Mouse (Mus musculus) cerebellum, postnatal 14 days (tissue): ENCODE measurements at regions not wholly inside any gene's neighbourhood (a gene's known extent, or its start where the extent isn't known, plus 50 kb on each side); places are given as distances from the start of the nearest gene placed in this dataset.

Experiments used
- DNase-seq, 2 experiments: peaks; one replicate each; pipeline ENCODE4 v3.0.0; 2021; ENCODE audit warnings: mixed read lengths in 2 of 2

DNA sequence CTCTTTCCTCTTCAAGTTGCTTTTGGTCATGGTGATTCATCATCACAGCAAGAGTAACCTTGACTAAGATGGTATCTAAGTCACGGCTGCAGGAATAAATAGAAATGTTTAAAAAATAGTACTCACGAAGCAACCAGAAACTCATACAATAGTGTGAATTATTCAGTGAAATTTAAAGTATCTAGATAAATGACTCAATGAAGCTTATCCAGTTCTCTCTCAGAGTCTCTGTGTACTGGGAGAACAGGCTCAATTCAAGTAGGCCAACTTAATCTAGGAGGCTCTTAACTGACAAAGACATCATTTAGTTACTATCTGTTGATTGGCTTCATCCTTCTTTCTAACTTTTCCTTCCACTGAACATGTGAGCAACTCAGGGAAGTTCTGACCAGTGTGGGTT, 175.5 kb upstream of the Pcdh15 start:
- DNase-seq = no peak

DNA sequence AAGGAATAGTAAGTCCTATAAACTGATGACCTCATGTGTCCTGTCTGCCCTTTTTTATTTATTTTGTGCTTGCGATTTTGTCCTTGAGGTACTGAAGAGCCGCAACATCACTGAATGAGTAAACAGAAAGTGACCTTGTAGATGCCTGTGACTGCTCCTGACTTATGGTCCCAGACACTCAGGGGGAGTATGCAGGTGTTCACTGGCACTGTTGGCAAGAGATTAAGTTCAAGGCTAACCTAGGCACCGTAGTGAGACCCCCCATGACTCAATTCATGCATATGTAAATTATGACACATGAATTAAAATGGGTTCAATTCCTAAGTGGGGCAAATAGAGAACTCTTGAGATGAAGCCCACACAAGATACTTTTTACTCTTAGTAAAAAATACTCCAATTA, 142.2 kb upstream of the Pcdh15 start:
- no peak for DNase-seq

DNA sequence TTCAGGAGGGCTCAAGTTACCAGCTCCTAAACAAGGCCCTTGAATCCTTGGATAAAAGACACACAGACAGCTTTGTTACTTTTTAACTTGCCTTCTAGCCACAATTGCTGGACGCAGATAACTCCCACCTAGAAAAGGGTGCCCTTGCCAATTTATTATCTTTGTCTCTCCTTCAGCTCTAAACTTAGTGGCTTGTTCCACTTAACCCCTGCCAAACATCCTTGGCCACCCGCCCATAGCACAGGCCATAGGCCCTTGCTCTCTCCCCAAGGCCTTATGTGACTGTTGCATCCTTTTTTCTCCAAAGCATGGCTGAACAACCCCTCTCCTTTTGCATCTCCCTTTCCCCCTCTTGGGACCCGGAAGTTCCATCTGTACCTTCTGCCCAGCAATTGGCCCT, 139.1 kb upstream of the Pcdh15 start:
- peak in 1 of 2 experiments; percentile 4 for DNase-seq

DNA sequence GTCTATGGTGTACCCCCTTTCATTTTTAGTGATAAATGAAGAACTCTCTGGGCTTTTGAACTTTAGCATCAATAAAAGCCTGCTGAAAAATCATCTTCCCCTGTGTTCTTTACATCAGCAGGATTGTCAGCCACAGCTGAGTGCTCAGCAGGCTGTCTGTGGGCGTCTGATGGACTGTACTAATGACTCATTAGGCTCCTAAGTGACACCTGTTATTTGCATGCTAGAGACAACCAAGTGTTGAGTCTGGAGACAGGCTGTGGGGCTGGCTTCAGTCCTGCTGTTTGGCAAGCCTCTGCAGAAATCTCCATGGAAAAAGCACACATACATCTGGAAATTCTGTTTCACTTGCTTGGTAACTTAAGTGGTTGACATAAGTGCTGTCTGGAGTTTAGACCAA, 117.8 kb upstream of the Pcdh15 start:
- no peak for DNase-seq

DNA sequence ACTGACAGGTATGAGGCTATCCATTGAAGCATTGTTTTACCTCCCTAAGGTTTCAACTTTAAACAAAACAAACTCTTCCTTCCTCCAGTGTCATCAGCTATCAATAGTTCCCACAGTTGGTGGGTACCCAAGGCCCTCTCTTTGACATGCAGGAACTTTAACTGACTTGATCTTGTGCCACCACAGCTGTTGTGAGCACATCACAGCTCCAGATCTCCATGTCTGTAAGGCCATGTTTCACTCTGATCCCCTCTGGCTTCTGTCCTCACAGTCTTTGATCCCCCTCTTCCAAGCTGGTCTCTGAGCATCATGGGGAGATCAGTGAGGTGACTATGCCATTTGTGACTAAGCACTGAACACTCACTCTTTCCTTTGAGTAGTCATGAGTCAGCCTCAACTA, 110.8 kb upstream of the Pcdh15 start:
- no peak for DNase-seq

DNA sequence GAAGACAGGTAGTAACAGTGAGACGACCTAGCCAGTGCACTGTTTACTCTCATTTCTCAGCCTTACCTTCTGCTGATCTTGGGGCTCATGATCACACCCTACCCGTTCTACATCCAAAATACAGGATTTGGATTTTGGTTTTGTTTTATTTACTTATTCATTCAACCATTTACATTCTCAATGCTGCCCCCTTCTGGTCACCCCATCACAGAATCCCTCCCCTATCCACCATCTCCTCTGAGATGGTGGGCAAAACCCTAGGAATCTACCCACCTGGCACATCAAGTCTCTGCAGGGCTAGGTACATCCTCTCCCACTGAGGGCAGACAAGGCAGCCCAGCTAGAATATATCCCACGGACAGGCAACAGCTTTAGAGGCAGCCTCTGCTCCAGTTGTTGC, 88.2 kb upstream of the Pcdh15 start:
- DNase-seq = peak in 1 of 2 experiments; percentile 7

DNA sequence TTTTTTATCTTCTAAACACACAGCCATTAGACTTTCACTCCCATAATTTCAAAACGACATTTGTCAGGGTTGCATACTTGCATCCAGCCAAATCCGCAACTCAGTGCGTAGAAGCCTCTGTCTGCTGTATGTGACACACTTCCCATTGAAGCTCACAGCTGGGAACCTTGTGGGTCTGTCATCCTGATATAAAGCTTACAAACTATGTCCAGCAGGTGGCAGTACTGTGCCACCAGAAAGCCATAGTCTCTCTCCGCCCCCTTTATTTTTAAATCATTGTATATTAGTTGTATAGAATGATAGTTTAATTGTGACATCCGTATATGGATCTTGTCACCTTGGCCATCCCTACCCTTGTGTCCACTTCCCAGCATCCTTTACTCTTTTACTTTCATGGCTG, 87.3 kb upstream of the Pcdh15 start:
- peak; percentile 1 to 2 for DNase-seq

DNA sequence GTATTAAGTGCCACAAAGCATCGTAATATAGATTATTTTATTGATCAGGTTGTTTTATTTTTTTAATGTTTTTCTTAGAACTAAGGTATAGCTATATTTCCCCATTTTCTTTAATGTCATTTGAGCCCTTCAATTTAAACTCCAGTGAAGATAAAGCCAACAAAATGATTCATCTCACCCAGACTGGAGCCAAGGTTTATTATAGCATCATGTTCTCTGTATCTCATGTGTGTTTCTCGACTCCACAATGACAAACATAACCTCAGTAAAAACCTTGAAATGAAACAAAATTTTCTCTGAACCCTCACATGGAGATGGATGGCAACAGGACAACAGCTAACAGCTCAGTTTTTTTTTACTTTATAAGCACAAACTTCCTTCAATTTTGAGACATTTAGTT, 61.7 kb upstream of the Pcdh15 start:
- no peak for DNase-seq

DNA sequence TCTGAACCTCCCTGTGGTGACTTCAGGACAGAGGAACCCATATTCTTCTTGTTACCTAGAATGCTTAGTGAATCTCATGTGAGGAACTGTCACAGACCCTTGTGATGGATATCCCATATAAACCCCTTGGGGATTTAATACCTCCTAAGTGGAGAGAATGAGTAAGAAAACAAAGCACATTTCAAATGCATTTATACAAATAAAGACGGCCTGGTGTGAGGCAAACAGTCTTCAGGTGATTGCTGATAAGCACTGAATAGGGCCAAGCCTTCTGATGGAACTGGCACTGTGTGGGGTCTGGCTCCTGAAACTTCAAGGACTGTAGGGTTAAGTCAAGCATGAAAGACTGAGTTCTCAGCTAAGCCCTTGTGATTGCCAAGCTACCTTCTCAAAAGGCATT, 59.6 kb upstream of the Pcdh15 start:
- DNase-seq = no peak
